Mouse (Mus musculus) MEL-GATA-1-ER (cell line): ENCODE measurements at regions not wholly inside any gene's neighbourhood (a gene's known extent, or its start where the extent isn't known, plus 50 kb on each side); places are given as distances from the start of the nearest gene placed in this dataset.
"Not testable (repeated sequence)": the region's sequence is repeated elsewhere in the genome, so short reads cannot be mapped to it uniquely, and the experiment has no call there.

ENCODE experiments used
- DNase-seq: peaks from one replicate; pipeline ENCODE4 v3.0.0-alpha.2; 2012; ENCODE audit warnings: low read depth; ENCODE audit errors: extremely low read depth

GRCm38 (mm10) chr8:78064161-78064560 lies 148.9 kb upstream of the Ttc29 start:
- DNase-seq: no peak

DNA sequence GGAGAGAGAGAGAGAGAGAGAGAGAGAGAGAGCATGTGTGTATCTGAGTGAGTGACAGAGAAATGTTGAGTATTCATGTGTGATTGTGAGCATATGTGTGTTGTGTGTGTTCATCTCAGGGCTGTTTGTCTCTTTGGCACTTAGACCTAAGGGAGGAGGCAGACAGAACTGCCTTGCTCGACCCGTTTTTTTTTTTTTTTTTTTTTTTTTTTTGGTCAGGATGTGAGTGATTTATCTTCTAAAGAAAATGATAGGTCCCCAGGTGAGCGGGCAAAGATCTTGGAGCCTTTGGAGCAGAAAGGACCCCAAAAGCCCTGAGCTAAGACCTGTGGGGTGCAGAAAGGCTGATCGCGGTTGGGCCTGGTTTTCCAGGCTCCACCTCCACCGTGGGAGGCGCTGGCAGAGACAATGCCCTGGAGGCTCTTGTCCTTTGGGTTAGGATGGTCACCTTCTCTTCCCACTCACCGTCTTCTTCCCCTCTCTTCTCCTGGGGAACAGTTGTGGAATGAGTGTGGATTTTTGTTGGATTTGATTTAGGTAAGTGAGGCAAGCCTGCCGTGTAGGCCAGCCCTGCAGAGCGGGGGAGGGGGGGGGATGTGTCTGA lies 147.1 kb upstream of the Ttc29 start:
- DNase-seq: no peak

GRCm38 (mm10) chr8:78068087-78068910 lies 144.8 kb upstream of the Ttc29 start:
- no peak for DNase-seq

- DNase-seq: no peak
Observed at GRCm38 (mm10) chr8:78073821-78074220, 139.3 kb upstream of the Ttc29 start.

- DNase-seq: no peak
Observed at GRCm38 (mm10) chr8:78077122-78077521, 136.0 kb upstream of the Ttc29 start.

DNA sequence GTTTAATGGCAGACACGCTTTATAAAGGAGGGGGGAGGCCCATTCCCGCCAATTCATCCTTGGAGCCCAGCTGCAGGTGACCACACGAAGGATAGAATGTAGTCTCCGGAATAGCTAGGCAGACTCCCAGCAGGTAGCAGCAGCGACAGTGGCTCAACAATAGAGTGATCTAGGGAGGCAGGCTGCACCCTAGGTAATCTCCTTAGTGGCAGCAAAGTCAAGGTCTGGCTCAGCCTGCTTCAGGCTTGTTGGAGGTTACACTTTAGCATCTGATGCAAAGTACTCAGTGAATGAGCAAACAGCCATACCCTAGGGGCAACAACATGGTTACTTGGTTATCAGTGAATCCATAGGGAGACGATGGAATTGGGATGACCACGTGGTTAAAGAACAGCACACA lies 131.7 kb upstream of the Ttc29 start:
- DNase-seq: not testable (repeated sequence)

- DNase-seq: no peak
Observed at GRCm38 (mm10) chr8:78083012-78083411, 130.1 kb upstream of the Ttc29 start.

DNA sequence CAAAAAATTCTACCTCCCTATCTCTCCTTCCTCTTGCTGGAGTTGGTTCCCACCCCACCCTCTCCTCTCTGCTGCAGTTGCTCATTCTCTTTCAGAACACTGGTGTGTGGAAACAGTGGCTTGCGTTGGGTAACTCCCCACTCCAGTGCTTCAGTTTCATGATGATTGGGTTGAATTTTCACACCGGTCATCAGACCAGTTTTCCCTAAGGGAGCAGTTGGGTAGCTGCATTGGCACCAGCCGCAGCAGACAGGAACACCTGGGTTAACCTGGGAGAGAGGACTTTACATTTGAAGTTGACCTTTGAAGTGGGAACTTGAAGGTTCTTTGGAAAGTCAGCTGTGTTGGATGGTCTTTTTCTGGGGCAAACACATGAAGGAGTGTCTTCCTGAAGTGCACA lies 126.7 kb upstream of the Ttc29 start:
- no peak for DNase-seq

- DNase-seq: no peak
Observed at GRCm38 (mm10) chr8:78090382-78091122, 122.5 kb upstream of the Ttc29 start.

- no peak for DNase-seq
Observed at GRCm38 (mm10) chr8:78096383-78096782, 116.7 kb upstream of the Ttc29 start.

- DNase-seq: no peak
Observed at GRCm38 (mm10) chr8:78098191-78098745, 114.8 kb upstream of the Ttc29 start.

DNA sequence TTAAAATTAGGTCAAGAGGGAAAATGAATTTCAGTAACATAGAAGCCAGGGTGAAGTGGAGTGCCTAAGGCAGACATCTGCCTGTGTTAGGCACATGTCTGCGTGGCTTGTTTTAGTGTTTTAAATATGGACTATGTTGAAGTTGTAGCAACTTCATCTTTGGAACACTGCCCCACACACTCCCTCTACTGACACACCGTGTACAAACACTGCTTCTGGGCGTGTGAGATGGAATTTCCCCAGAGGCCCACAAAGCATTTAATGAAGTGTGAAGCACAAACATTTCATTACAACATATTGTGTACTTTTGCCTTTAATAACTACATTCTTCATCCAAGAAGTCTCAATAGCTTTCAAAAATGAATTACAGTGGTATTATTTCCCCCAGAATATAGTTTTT lies 114.0 kb upstream of the Ttc29 start:
- DNase-seq: no peak

- no peak for DNase-seq
Observed at GRCm38 (mm10) chr8:78107339-78107738, 105.8 kb upstream of the Ttc29 start.

GRCm38 (mm10) chr8:78110003-78110649 lies 103.0 kb upstream of the Ttc29 start:
- no peak for DNase-seq

DNA sequence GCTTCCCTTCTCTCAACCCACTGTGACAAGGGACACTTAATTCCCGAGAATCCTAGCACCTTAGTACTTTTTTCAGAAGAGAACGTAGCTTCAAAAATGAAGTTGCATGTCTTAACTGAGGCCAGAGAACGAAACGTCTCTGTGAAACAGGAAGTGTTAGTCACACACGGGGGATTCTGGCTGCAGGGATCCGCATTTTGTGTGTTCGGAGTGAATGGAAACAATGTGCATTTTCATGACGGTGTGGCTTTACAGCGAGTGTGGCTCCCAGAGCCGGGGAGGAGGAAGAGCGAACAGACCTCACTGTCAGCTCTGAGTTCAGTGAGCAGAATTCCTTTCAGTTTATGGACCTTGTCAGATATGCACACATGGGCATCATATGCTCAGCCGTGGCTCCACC lies 100.0 kb upstream of the Ttc29 start:
- no peak for DNase-seq

DNA sequence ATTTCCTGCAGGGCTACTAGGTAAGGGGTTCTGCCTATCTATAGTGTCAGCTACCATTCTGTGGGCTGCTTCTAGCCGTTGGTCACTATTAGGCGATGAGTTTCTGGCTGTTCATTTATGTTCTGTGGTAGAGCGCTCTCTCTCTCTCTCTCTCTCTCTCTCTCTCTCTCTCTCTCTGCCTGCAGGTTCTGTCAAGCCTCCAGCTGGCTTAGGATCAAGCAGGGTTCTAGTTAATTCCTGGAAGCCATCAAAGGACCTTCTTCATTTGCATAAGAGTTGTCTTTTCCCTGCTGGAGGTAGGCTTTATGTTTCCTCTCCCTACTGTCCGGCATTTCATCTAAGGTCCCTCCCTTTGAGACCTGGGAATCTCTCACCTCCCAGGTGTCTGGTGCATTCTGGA lies 98.6 kb upstream of the Ttc29 start:
- no peak for DNase-seq

DNA sequence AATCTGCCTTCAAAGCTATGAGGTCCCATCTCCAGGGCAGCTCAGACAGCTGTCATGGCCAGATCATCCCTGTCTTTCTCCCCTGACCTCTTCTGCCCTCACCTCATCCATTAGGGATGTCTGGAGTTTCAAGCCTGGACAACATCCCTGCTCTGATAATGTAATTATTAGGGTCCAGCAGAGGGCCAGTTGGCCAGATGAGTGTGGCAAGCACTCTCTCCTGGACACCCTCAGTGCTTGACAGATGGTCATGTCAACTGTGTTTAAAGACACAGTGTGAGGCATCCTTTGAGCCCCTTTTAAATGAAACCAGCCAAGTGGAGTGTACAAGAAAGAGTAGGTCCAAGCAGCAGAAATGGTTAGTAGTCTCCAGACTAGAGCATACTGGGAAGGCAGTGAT lies 95.9 kb upstream of the Ttc29 start:
- no peak for DNase-seq

GRCm38 (mm10) chr8:78118493-78118892 lies 94.6 kb upstream of the Ttc29 start:
- no peak for DNase-seq

- no peak for DNase-seq
Observed at GRCm38 (mm10) chr8:78119682-78120081, 93.4 kb upstream of the Ttc29 start.

DNA sequence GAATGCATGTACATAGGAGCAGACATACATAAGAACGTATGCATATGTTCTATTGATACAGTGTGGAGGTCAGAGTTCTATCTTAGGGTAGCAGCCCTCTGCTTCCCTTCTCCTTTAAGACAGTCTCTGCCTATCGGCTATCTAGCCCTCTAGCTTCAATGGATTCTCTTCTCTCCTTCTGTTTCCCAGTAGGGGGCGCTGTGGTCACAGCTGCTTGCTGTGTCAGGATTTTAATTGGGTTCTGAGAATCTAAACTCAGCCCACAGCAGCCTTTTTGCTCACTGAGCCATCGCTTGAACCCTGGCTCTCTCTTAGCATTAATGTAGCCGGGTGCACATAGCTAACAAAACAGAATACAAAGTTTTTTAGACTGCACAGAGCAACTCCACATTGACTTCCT lies 88.8 kb upstream of the Ttc29 start:
- no peak for DNase-seq

DNA sequence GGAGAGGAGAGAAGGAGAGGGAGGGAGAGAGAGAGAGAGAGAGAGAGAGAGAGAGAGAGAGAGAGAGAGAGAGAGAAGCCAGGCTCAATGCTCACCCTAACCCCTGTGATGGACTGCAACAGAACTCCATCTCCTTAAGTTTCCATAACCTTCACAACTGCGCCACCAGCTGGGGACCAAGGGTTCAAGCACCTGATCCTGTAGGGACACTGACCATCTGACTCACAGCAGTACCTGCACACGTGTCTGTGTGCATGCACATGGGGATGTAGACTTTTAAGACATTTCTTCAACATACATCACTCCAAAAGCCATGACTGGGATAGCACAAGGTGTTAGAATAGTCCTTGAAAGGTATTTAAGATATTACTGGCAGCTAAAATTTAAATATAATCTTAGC lies 85.2 kb upstream of the Ttc29 start:
- DNase-seq: no peak

DNA sequence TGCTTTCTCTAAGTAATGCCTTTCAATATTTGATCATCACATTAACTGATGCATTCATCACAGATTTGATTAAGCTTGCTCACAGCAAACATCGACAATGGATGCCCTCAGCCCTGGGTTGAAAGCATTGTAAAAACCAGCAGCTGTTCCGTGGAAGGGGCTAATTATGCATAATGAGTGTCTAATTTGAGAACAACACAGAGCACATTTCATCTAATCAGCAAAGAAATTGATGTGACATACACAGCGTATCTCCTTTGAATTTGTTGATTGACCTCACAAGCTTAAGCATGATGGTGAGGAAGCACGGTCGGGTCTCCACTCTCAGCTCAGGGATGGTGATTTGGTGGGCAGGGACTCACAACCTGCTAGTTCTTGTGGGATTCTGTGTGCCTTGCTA lies 84.0 kb upstream of the Ttc29 start:
- DNase-seq: no peak
